Mouse (Mus musculus): ENCODE data around the gene Chd2.

DNA sequence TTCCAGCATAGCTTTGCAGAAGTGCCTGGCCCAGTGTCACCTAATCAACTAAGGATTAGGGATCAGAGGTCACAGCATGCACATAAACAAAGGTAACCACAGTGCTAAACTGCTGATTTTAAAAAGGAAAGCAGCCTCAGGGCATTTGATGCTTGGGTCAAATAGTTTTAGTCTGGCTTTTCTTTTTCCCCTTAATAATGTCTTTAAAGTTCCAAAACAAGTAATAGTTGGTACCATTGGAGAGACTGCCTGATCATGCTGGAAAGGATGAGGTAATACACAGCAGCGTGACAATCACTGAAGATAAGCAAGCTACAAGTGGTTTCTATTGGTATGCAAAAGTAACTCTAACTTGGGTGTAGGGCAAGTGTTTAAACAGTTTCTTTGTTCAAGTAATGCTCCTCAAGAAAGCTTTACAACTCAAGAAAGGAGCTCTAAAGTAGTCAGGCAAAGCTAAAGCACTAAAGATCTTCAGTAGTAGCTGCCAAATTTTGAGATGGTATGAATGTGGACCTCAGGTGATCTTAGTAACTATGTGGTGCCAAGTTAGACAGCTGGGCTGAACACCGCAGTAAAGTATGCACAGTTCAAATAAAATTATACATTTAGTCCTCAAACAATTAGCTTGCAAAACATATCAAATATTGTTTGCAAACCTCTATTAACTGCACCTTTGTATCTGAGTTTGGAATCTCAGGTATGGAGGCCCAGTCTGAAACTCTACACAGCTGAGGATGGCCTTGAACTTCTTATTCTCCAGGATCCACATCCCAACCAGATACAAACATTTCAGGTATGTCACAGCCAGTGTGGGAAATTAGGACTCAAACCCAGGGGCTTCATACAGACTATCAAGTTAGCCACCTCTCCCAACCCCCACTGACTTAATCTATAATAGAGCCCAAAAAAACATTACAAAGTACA, 6.4 kb downstream of the Chd2 start:
- TF ChIP-seq POLR2A (IDR thresholded peaks at IDR 0.05; ENCODE audit: insufficient read depth, low read length) (no peak), CTCF (IDR thresholded peaks at IDR 0.05; ENCODE audit: low read depth, low read length) (no peak)

Measured in ES-Bruce4 (cell line).